Mouse (Mus musculus) liver, postnatal 0 days (tissue): ENCODE measurements around the gene Kcnq4.

Experiments used
- CTCF ChIP-seq: sonication (generic); IDR thresholded peaks from 2 replicates; pipeline ENCODE4 v1.5.1; 2016; ENCODE audit warnings: antibody characterized with exemption, low read depth
- EP300 ChIP-seq: IDR thresholded peaks from 2 replicates; pipeline ENCODE4 v1.6.1; 2016; ENCODE audit warnings: antibody characterized with exemption, low read depth, mild to moderate bottlenecking

DNA sequence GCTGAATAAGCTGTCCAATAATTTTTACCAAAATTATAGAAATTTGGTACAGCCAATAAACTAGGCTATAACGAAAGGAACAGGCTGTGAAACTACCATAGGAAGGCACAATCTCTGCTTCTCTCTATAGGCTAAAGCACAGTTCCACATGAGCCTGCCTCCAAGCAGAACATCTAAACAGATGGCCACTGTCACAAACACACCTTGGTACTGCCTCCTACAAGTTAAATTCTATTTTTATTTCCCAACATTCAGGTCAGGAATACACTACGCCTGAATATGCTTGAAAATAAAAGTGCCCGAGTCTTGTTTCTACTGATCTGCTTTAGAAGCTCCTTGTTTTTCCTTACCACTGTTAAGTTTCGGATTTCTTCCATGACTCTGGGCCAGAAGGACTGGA is 41.6 kb upstream of the Kcnq4 start:
- no peak for TF ChIP-seq EP300
- no peak for TF ChIP-seq CTCF
